Mouse (Mus musculus) olfactory bulb, adult 2 months (tissue): ENCODE measurements around the gene Gm826.

Experiments
- CTCF ChIP-seq: fragments of 200-500 bp; IDR thresholded peaks from 2 replicates; pipeline ENCODE4 v1.5.1; 2012; ENCODE audit warnings: low read depth, mild to moderate bottlenecking, low read length, moderate library complexity; ENCODE audit not compliant: insufficient read depth
- POLR2A ChIP-seq: fragments of 200-500 bp; IDR thresholded peaks from 2 replicates; pipeline ENCODE4 v1.6.1; 2012; ENCODE audit warnings: mild to moderate bottlenecking, low read depth, low read length, moderate library complexity; ENCODE audit not compliant: insufficient read depth

GRCm38 (mm10) chr2:160357442-160357841 lies 23.5 kb upstream of the Gm826 start:
- no peak for TF ChIP-seq CTCF
- no peak for TF ChIP-seq POLR2A
